In the genomic region with DNA sequence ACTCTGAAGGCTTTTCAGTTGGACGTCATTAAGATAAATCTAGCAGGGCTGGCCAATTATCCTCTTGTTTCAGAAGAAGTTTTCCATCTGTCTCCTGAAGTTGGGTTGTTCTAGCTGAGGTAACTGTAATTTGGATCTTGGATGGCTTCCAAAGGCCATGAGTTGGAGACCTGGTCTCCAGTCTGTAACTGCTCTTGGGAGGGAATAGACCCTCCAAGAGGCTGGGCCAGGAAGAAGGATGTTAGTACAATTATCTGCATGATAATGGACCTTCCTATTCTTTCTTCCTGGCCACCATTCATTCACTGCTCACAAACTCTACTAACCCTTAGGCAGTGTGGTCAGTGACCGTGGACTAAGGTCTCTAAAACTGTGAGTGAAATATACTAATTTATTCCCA, we compare ENCODE assay signal across 26 mouse cellular contexts.
DNase-seq lines count a peak whose midpoint lies in the region; ATAC-seq and TF ChIP-seq lines count a peak whose summit lies in the region.
"Had no signal": no experiment of that assay in that cellular context is flagged by ENCODE, and none has a peak within 500 bp of the region (broad histone marks: within the 10 kb centered on the region; RNA-seq: fewer than 3 reads in every experiment).

No protein-coding gene starts in this region.

- H3K9me3 ChIP-seq in lung, embryonic 14.5 days (ENCODE audit: low read depth, low read length): no peaks in the 10 kb centered on the region; the same call in 1 of the 2 replicates
- H3K9me3 ChIP-seq in E14TG2a.4 (ENCODE audit: low read length) (peaks cover 43% of the 10 kb centered on the region), ES-Bruce4 (replicated peaks; ENCODE audit: control insufficient read depth, insufficient read depth, low read length, poor library complexity, severe bottlenecking) (peaks cover 43% of the 10 kb centered on the region)
- H3K9me3 ChIP-seq in midbrain, embryonic 15.5 days: no peaks in the 10 kb centered on the region
- H3K9me3 ChIP-seq: embryonic facial prominence, embryonic 13.5 days; embryonic facial prominence, embryonic 15.5 days; forebrain, embryonic 12.5 days; G1E had no signal

- no peak overlapping the region for H3K4me3 ChIP-seq in lung, embryonic 14.5 days (ENCODE audit: low read depth, low read length)
- H3K4me3 ChIP-seq in E14TG2a.4 (replicated peaks; ENCODE audit: low read length) (peak overlapping the region; percentile 63; the same call in 1 of the 2 replicates), ES-Bruce4 (ENCODE audit: low read depth, low read length) (no peak overlapping the region)
- H3K4me3 ChIP-seq in midbrain, embryonic 15.5 days: no peak overlapping the region
- H3K4me3 ChIP-seq: embryonic facial prominence, embryonic 13.5 days; embryonic facial prominence, embryonic 15.5 days; erythroblast, embryonic 14.5 days; forebrain, embryonic 10.5 days; forebrain, embryonic 12.5 days had no signal

- no peak overlapping the region for H3K4me2 ChIP-seq in lung, embryonic 14.5 days
- H3K4me2 ChIP-seq in midbrain, embryonic 15.5 days: no peak overlapping the region
- H3K4me2 ChIP-seq: embryonic facial prominence, embryonic 13.5 days; embryonic facial prominence, embryonic 15.5 days; forebrain, embryonic 12.5 days had no signal

- no peak overlapping the region for H3K27ac ChIP-seq in lung, embryonic 14.5 days (ENCODE audit: low read depth)
- peak overlapping the region; percentile 65 for H3K27ac ChIP-seq in ES-Bruce4 (ENCODE audit: insufficient read depth, low read length)
- H3K27ac ChIP-seq in midbrain, embryonic 15.5 days: no peak overlapping the region
- H3K27ac ChIP-seq: embryonic facial prominence, embryonic 13.5 days; embryonic facial prominence, embryonic 15.5 days; forebrain, embryonic 10.5 days; forebrain, embryonic 12.5 days had no signal

- no peak for ATAC-seq in lung, embryonic 14.5 days (ENCODE audit: insufficient read depth)
- ATAC-seq in midbrain, embryonic 15.5 days (replicated peaks): no peak
- ATAC-seq: forebrain, embryonic 14.5 days; forebrain, embryonic 16.5 days; Patski had no signal

- H3K4me1 ChIP-seq in lung, embryonic 14.5 days (ENCODE audit: insufficient read depth): no peaks in the 10 kb centered on the region
- H3K4me1 ChIP-seq in E14TG2a.4 (replicated peaks; ENCODE audit: low read depth, low read length) (peaks cover 58% of the 10 kb centered on the region), ES-Bruce4 (ENCODE audit: control insufficient read depth, insufficient read depth, low read length) (peaks cover 8% of the 10 kb centered on the region)
- H3K4me1 ChIP-seq in midbrain, embryonic 15.5 days: no peaks in the 10 kb centered on the region
- H3K4me1 ChIP-seq: embryonic facial prominence, embryonic 13.5 days had no signal

- H3K9ac ChIP-seq in lung, embryonic 14.5 days: no peak overlapping the region
- H3K9ac ChIP-seq in ES-Bruce4 (ENCODE audit: low read depth, poor library complexity, severe bottlenecking): no peak overlapping the region
- H3K9ac ChIP-seq in midbrain, embryonic 15.5 days: no peak overlapping the region
- H3K9ac ChIP-seq: embryonic facial prominence, embryonic 13.5 days; embryonic facial prominence, embryonic 15.5 days; forebrain, embryonic 12.5 days had no signal

- H3K27me3 ChIP-seq in lung, embryonic 14.5 days (ENCODE audit: insufficient read depth, low read length): no peaks in the 10 kb centered on the region
- H3K27me3 ChIP-seq in E14TG2a.4 (ENCODE audit: insufficient read depth, low read length): no peaks in the 10 kb centered on the region
- H3K27me3 ChIP-seq in ES-Bruce4 (ENCODE audit: control insufficient read depth, insufficient read depth, low read length, poor library complexity, severe bottlenecking): no peaks in the 10 kb centered on the region
- no peaks in the 10 kb centered on the region for H3K27me3 ChIP-seq in midbrain, embryonic 15.5 days (replicated peaks)
- H3K27me3 ChIP-seq: embryonic facial prominence, embryonic 13.5 days; embryonic facial prominence, embryonic 15.5 days; forebrain, embryonic 12.5 days; Patski had no signal

- TF ChIP-seq POLR2A in ES-Bruce4 (IDR thresholded peaks at IDR 0.05; ENCODE audit: insufficient read depth, low read length): no peak

- WGBS in lung, embryonic 14.5 days: 63% methylated on average over 2 of the region's 2 CpGs
- 88% methylated on average over 2 of the region's 2 CpGs for WGBS in midbrain, embryonic 15.5 days

- H3K36me3 ChIP-seq in lung, embryonic 14.5 days (ENCODE audit: insufficient read depth): no peaks in the 10 kb centered on the region
- H3K36me3 ChIP-seq in E14TG2a.4 (ENCODE audit: insufficient read depth, low read length): peaks cover 41% of the 10 kb centered on the region
- H3K36me3 ChIP-seq in ES-Bruce4 (ENCODE audit: control insufficient read depth, insufficient read depth, low read length, poor library complexity, severe bottlenecking): peaks cover 19% of the 10 kb centered on the region
- no peaks in the 10 kb centered on the region for H3K36me3 ChIP-seq in midbrain, embryonic 15.5 days (replicated peaks)
- H3K36me3 ChIP-seq: embryonic facial prominence, embryonic 13.5 days; embryonic facial prominence, embryonic 15.5 days; forebrain, embryonic 10.5 days; forebrain, embryonic 12.5 days; G1E had no signal

- intact Hi-C loops in gastrocnemius, postnatal 36 days (cut with DNase I): no loop called here

- no peak for TF ChIP-seq EP300 in ES-Bruce4 (IDR thresholded peaks at IDR 0.05; ENCODE audit: insufficient read depth, low read depth, low read length)

- TF ChIP-seq CTCF in lung, embryonic 14.5 days (IDR thresholded peaks at IDR 0.05; ENCODE audit: low read depth): no peak
- no peak for TF ChIP-seq CTCF in E14TG2a.4 (conservative IDR thresholded peaks at IDR 0.05; ENCODE audit: low read length)
- no peak for TF ChIP-seq CTCF in ES-Bruce4 (IDR thresholded peaks at IDR 0.05; ENCODE audit: low read depth, low read length)

- DNase-seq in lung, embryonic 14.5 days: peak; percentile 24
- no peak for DNase-seq in lung, postnatal 14 days
- peak; percentile 51 for DNase-seq in R1 (ENCODE audit: low read depth, low spot score)
- no peak for DNase-seq in gastrocnemius, postnatal 36 days
- DNase-seq: adrenal gland, adult 2 months; adrenal gland, postnatal 10 days; adrenal gland, postnatal 25 days; cerebellum, adult 11 months; cerebellum, adult 18-20 months; cerebellum, adult 8-10 months; cerebellum, adult 9-11 months; cerebellum, postnatal 14 days; cerebellum, postnatal 36 days; embryo, embryonic 11 days had no signal

Comparison
In these comparisons a context has a peak if more than half of its experiments do, and no peak if none do; other contexts are left out.
1. DNase-seq: peak in lung, embryonic 14.5 days (single experiment) and R1 (single experiment); none in lung, postnatal 14 days (single experiment) and gastrocnemius, postnatal 36 days (0 of 2).